Mouse (Mus musculus): ENCODE data around the gene Ptgds. TPM values are rescaled to one million over a fixed set of nuclear protein-coding genes. Genes with fewer than 3 reads are reported as not detected.

Ptgds gene
- polyA plus RNA-seq, 1 experiment from 2014 or later = 192 TPM

- ATAC-seq (replicated peaks; ENCODE audit: extremely low read depth, insufficient read depth, low FRiP score) = no peak
- 67% methylated on average over 6 of the region's 6 CpGs for WGBS
- no peak overlapping the region for H3K27ac ChIP-seq (ENCODE audit: low read length)
These were observed 18.3 kb upstream of the Ptgds start for GRCm38 (mm10) chr2:25487965-25488670.

GRCm38 (mm10) chr2:25484901-25485647, 15.2 kb upstream of the Ptgds start:
- WGBS = 58% methylated on average over 11 of the region's 11 CpGs
- no peak for ATAC-seq (replicated peaks; ENCODE audit: extremely low read depth, insufficient read depth, low FRiP score)
- peaks cover 5% of the 10 kb centered on the region; the same call in 1 of the 2 replicates for H3K27me3 ChIP-seq (ENCODE audit: control insufficient read depth, insufficient read depth, low read length)
- H3K4me3 ChIP-seq (ENCODE audit: low read length) = no peak overlapping the region
- no peak overlapping the region for H3K4me2 ChIP-seq (ENCODE audit: low read depth, low read length)
- no peaks in the 10 kb centered on the region for H3K9me3 ChIP-seq (replicated peaks; ENCODE audit: control insufficient read depth, low read length)
- no peak overlapping the region for H3K27ac ChIP-seq (ENCODE audit: low read length)
- H3K36me3 ChIP-seq (ENCODE audit: control insufficient read depth, insufficient read depth) = no peaks in the 10 kb centered on the region
- H3K9ac ChIP-seq (ENCODE audit: low read length) = no peak overlapping the region
- H3K4me1 ChIP-seq (ENCODE audit: control insufficient read depth, insufficient read depth, low read length) = no peaks in the 10 kb centered on the region

More at GRCm38 (mm10) chr2:25487965-25488670, 18.3 kb upstream of the Ptgds start:
- Histone ChIP-seq H3K36me3 (ENCODE audit: control insufficient read depth, insufficient read depth) (no peaks in the 10 kb centered on the region), H3K4me3 (ENCODE audit: low read length) (no peak overlapping the region), H3K4me2 (ENCODE audit: low read depth, low read length) (no peak overlapping the region), H3K9me3 (replicated peaks; ENCODE audit: control insufficient read depth, low read length) (no peaks in the 10 kb centered on the region), H3K27me3 (ENCODE audit: control insufficient read depth, insufficient read depth, low read length) (peaks cover 2% of the 10 kb centered on the region; the same call in 1 of the 2 replicates), H3K9ac (ENCODE audit: low read length) (no peak overlapping the region), H3K4me1 (ENCODE audit: control insufficient read depth, insufficient read depth, low read length) (no peaks in the 10 kb centered on the region)

- Histone ChIP-seq H3K4me3 (ENCODE audit: low read length) (no peak overlapping the region), H3K36me3 (ENCODE audit: control insufficient read depth, insufficient read depth) (no peaks in the 10 kb centered on the region), H3K4me1 (ENCODE audit: control insufficient read depth, insufficient read depth, low read length) (no peaks in the 10 kb centered on the region), H3K27ac (ENCODE audit: low read length) (no peak overlapping the region), H3K4me2 (ENCODE audit: low read depth, low read length) (no peak overlapping the region), H3K9ac (ENCODE audit: low read length) (no peak overlapping the region), H3K27me3 (ENCODE audit: control insufficient read depth, insufficient read depth, low read length) (0 out of 2 replicates have a peak, but pooled peaks cover 2% of the 10 kb centered on the region), H3K9me3 (replicated peaks; ENCODE audit: control insufficient read depth, low read length) (no peaks in the 10 kb centered on the region)
- no peak for ATAC-seq (replicated peaks; ENCODE audit: extremely low read depth, insufficient read depth, low FRiP score)
- 18% methylated on average over 7 of the region's 7 CpGs for WGBS
These were observed 13.1 kb upstream of the Ptgds start for GRCm38 (mm10) chr2:25482969-25483368.

- no peaks in the 10 kb centered on the region for H3K4me1 ChIP-seq (ENCODE audit: control insufficient read depth, insufficient read depth, low read length)
- H3K9ac ChIP-seq (ENCODE audit: low read length) = no peak overlapping the region
- no peak overlapping the region for H3K4me2 ChIP-seq (ENCODE audit: low read depth, low read length)
- H3K27ac ChIP-seq (ENCODE audit: low read length) = no peak overlapping the region
- ATAC-seq (replicated peaks; ENCODE audit: extremely low read depth, insufficient read depth, low FRiP score) = no peak
- 0 out of 2 replicates have a peak, but pooled peaks cover 2% of the 10 kb centered on the region for H3K27me3 ChIP-seq (ENCODE audit: control insufficient read depth, insufficient read depth, low read length)
- no peaks in the 10 kb centered on the region for H3K9me3 ChIP-seq (replicated peaks; ENCODE audit: control insufficient read depth, low read length)
- no peaks in the 10 kb centered on the region for H3K36me3 ChIP-seq (ENCODE audit: control insufficient read depth, insufficient read depth)
- WGBS = 86% methylated on average over 1 of the region's 1 CpGs
- no peak overlapping the region for H3K4me3 ChIP-seq (ENCODE audit: low read length)
These were observed 10.7 kb upstream of the Ptgds start for GRCm38 (mm10) chr2:25480541-25480940.

GRCm38 (mm10) chr2:25479551-25480311, 9.9 kb upstream of the Ptgds start:
- Histone ChIP-seq H3K4me1 (ENCODE audit: control insufficient read depth, insufficient read depth, low read length) (no peaks in the 10 kb centered on the region), H3K27ac (ENCODE audit: low read length) (no peak overlapping the region), H3K27me3 (ENCODE audit: control insufficient read depth, insufficient read depth, low read length) (0 out of 2 replicates have a peak, but pooled peaks cover 2% of the 10 kb centered on the region), H3K9me3 (replicated peaks; ENCODE audit: control insufficient read depth, low read length) (no peaks in the 10 kb centered on the region), H3K9ac (ENCODE audit: low read length) (no peak overlapping the region), H3K36me3 (ENCODE audit: control insufficient read depth, insufficient read depth) (no peaks in the 10 kb centered on the region), H3K4me3 (ENCODE audit: low read length) (no peak overlapping the region), H3K4me2 (ENCODE audit: low read depth, low read length) (no peak overlapping the region)
- no peak for ATAC-seq (replicated peaks; ENCODE audit: extremely low read depth, insufficient read depth, low FRiP score)
- WGBS = 64% methylated on average over 10 of the region's 10 CpGs

GRCm38 (mm10) chr2:25477967-25478675, 8.3 kb upstream of the Ptgds start:
- no peak overlapping the region for H3K4me3 ChIP-seq (ENCODE audit: low read length)
- H3K27ac ChIP-seq (ENCODE audit: low read length) = no peak overlapping the region
- H3K4me1 ChIP-seq (ENCODE audit: control insufficient read depth, insufficient read depth, low read length) = no peaks in the 10 kb centered on the region
- no peaks in the 10 kb centered on the region for H3K9me3 ChIP-seq (replicated peaks; ENCODE audit: control insufficient read depth, low read length)
- no peaks in the 10 kb centered on the region for H3K36me3 ChIP-seq (ENCODE audit: control insufficient read depth, insufficient read depth)
- 0 out of 2 replicates have a peak, but pooled peaks cover 2% of the 10 kb centered on the region for H3K27me3 ChIP-seq (ENCODE audit: control insufficient read depth, insufficient read depth, low read length)
- ATAC-seq (replicated peaks; ENCODE audit: extremely low read depth, insufficient read depth, low FRiP score) = no peak
- no peak overlapping the region for H3K4me2 ChIP-seq (ENCODE audit: low read depth, low read length)
- 77% methylated on average over 3 of the region's 3 CpGs for WGBS
- H3K9ac ChIP-seq (ENCODE audit: low read length) = no peak overlapping the region

GRCm38 (mm10) chr2:25477541-25477940, 7.7 kb upstream of the Ptgds start:
- no peak overlapping the region for H3K27ac ChIP-seq (ENCODE audit: low read length)
- no peak overlapping the region for H3K4me3 ChIP-seq (ENCODE audit: low read length)
- ATAC-seq (replicated peaks; ENCODE audit: extremely low read depth, insufficient read depth, low FRiP score) = no peak
- no peaks in the 10 kb centered on the region for H3K36me3 ChIP-seq (ENCODE audit: control insufficient read depth, insufficient read depth)
- H3K4me2 ChIP-seq (ENCODE audit: low read depth, low read length) = no peak overlapping the region
- no peaks in the 10 kb centered on the region for H3K9me3 ChIP-seq (replicated peaks; ENCODE audit: control insufficient read depth, low read length)
- WGBS = 79% methylated on average over 8 of the region's 8 CpGs
- H3K4me1 ChIP-seq (ENCODE audit: control insufficient read depth, insufficient read depth, low read length) = no peaks in the 10 kb centered on the region
- no peaks in the 10 kb centered on the region for H3K27me3 ChIP-seq (ENCODE audit: control insufficient read depth, insufficient read depth, low read length)
- H3K9ac ChIP-seq (ENCODE audit: low read length) = no peak overlapping the region

GRCm38 (mm10) chr2:25472550-25472949, 2.7 kb upstream of the Ptgds start:
- H3K4me2 ChIP-seq (ENCODE audit: low read depth, low read length) = no peak overlapping the region
- H3K27me3 ChIP-seq (ENCODE audit: control insufficient read depth, insufficient read depth, low read length) = no peaks in the 10 kb centered on the region
- no peak overlapping the region for H3K27ac ChIP-seq (ENCODE audit: low read length)
- H3K36me3 ChIP-seq (ENCODE audit: control insufficient read depth, insufficient read depth) = no peaks in the 10 kb centered on the region
- H3K9me3 ChIP-seq (replicated peaks; ENCODE audit: control insufficient read depth, low read length) = no peaks in the 10 kb centered on the region
- ATAC-seq (replicated peaks; ENCODE audit: extremely low read depth, insufficient read depth, low FRiP score) = no peak
- 67% methylated on average over 2 of the region's 2 CpGs for WGBS
- H3K4me3 ChIP-seq (ENCODE audit: low read length) = no peak overlapping the region
- H3K4me1 ChIP-seq (ENCODE audit: control insufficient read depth, insufficient read depth, low read length) = peaks cover 22% of the 10 kb centered on the region
- H3K9ac ChIP-seq (ENCODE audit: low read length) = no peak overlapping the region

Measured in heart, embryonic 16.5 days (tissue).